Mouse (Mus musculus): ENCODE measurements around the gene Tnfaip3.

- TF ChIP-seq CTCF (IDR thresholded peaks at IDR 0.05; ENCODE audit: insufficient read depth, low read depth, low read length) (no peak), POLR2A (IDR thresholded peaks at IDR 0.05; ENCODE audit: insufficient read depth, low read depth, low read length) (no peak)
These were observed 49.5 kb upstream of the Tnfaip3 start for GRCm38 (mm10) chr10:19064651-19065601.
